Mouse (Mus musculus) frontal cortex, postnatal 10 days (tissue): ENCODE data around the gene Arhgap10.

ENCODE experiments used
- DNase-seq, 2 experiments: peaks; one replicate each; pipeline ENCODE4 v3.0.0; 2022; ENCODE audit warnings: low spot score in 2 of 2, mixed read lengths in 1 of 2

Gene Arhgap10

DNA sequence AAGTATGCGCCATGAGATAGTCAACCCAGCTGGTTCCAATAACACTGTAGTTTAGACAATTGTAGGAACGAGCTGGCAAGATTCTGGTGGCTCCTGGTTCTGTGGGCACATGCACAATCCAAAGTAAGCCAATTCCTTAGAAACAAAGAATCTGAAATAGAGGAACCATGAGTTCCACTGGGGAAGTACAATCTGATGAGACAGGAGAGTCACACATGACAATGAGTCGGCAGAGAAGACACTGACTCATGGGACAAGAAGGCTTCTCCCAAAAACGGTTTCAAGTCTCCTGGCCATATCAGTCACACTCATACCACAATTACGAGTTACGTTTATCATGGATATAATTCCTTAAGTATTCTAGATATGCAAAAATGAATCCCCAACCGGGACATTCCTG lies 75.3 kb downstream of the Arhgap10 start:
- DNase-seq = no peak

GRCm38 (mm10) chr8:77440913-77441312 lies 76.8 kb downstream of the Arhgap10 start:
- DNase-seq = no peak

GRCm38 (mm10) chr8:77440324-77440880 lies 77.4 kb downstream of the Arhgap10 start:
- no peak for DNase-seq

GRCm38 (mm10) chr8:77439670-77440069 lies 78.1 kb downstream of the Arhgap10 start:
- no peak for DNase-seq

- no peak for DNase-seq
These were observed 79.8 kb downstream of the Arhgap10 start for GRCm38 (mm10) chr8:77437807-77438493.

DNA sequence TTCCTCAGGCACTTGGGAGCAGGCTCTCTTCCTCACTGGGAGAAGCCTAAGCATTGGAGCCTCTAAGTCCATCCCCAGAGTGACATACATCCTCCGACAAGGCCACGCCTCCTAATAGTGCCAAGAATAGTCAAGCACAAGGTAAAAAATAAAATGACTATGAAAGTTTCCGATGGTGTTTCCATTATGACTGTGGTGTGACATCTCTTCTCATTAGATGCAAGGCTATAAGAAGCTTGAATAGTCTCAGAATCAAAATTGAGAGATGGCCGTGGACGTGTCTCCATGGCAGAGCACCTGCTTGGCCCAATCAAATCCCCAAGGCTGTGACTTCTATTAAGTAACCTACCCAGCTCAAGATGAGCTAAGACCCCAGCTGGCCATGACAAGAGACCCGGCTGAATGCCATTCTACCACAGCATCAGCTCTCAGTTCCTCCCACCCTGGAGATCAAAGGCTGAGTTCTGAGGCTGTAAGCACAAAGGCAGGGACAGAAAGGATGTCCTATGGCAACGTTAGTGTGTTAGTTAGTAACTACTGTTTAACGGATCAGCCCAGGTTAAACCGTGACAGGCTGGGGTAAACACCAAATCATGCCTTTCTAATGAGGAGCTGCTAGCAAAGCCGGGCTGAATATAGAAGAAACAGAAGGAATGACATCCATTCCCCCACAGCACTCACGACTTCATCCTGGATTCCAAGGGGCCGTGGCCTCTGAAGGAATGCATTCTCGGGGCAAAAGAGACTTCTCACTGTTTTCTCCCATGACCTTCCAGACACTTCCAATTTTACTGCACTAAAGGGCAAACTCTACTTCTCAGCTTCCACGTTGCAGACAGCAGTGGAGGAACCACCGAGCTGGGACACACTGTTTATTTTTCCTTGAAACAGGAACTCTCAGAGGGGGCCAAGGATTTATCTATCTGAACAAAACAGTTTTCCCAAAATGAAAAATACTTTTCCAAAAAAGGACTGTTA lies 81.5 kb downstream of the Arhgap10 start:
- no peak for DNase-seq

DNA sequence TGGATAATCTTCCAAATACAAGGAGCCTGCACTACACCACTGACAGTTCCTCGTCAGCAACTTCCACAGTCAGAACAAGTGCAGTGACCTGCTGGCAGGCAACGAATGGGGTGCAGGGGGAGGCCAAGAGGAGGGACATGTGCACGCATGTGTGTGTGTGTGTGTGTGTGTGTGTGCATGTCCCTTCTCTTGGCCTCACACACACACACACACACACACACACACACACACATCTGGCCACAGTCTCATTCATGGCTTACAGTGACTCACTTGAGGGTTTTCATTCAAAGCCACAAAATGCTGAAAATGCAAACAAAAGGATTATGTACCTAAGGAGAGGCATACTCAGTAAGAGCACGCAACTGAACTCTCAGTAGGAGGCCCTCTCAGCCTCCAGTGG lies 84.5 kb downstream of the Arhgap10 start:
- no peak for DNase-seq

- DNase-seq = no peak
These were observed 85.0 kb downstream of the Arhgap10 start for GRCm38 (mm10) chr8:77432726-77433125.

- DNase-seq = no peak
These were observed 89.3 kb downstream of the Arhgap10 start for GRCm38 (mm10) chr8:77428420-77428819.

GRCm38 (mm10) chr8:77428015-77428414 lies 89.7 kb downstream of the Arhgap10 start:
- DNase-seq = no peak

GRCm38 (mm10) chr8:77427438-77427837 lies 90.3 kb downstream of the Arhgap10 start:
- DNase-seq = no peak

- no peak for DNase-seq
These were observed 93.9 kb downstream of the Arhgap10 start for GRCm38 (mm10) chr8:77423850-77424249.

DNA sequence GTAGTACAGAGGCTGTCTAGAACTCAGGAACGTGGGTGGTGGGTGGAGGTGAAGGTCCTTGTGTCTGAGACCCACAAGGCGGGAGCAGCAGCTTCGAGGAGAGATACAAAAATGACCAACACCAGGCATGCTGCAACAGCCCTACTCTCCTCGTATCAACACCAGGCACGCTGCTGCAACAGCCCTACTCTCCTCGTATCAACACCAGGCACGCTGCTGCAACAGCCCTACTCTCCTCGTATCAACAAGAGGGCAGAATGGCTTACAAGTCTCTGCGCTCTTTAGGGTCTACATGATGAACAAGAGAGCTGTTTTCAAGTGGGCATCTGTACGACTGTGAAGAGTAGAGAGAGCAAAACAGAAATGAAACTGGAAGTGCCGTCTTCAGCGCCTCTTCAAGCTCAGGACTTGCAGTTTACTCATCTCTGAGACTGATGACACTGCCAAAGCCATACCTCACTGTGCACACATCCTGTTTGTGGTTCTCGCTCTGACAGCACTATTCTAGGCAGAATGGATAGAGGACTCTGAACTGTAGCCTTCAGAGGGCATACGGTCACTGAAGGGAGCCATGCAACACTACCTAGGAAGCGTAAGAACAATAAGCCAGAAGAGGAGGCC lies 95.0 kb downstream of the Arhgap10 start:
- no peak for DNase-seq

GRCm38 (mm10) chr8:77421596-77421995 lies 96.2 kb downstream of the Arhgap10 start:
- DNase-seq = no peak

DNA sequence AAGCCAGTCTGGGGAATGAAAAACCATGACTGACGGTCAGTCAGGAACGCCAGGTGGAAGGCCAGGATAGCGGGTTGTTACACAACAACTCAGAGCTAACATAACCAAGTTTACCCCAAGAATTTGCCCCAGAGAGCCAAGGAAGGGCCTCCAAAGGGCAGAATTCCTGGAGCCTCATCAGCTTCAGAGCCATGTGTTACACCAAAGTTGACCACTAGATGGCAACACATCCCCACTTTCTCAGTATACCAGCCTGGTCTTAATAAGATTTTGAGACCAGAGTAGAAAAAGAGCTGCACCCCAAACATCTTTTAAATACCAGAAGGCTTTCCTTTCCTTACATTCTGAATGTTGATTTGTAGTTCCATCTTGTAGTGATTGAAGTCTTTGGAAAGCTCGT lies 98.0 kb downstream of the Arhgap10 start:
- DNase-seq = peak in 1 of 2 experiments; percentile 68

- no peak for DNase-seq
These were observed 101.0 kb downstream of the Arhgap10 start for GRCm38 (mm10) chr8:77416738-77417137.

DNA sequence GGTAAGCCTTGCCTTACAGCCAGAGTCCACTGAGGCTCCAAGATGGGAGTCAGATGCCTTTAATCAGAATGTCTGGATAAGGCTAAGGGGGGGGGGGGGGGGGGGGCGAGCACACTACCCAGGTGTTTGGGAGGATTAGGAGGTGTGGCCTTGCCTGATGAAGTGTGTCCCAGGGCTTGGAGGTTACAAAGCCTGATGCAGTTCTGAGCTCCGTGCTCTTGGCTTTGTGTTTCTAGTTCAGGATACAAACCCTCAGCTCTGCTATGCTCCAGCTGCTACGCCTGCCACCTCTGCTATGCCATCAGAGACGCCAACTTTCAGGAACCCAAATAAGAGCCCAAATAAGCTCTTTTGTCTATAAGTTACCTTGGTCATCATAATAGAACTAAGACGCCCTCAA lies 101.7 kb downstream of the Arhgap10 start:
- DNase-seq = no peak

DNA sequence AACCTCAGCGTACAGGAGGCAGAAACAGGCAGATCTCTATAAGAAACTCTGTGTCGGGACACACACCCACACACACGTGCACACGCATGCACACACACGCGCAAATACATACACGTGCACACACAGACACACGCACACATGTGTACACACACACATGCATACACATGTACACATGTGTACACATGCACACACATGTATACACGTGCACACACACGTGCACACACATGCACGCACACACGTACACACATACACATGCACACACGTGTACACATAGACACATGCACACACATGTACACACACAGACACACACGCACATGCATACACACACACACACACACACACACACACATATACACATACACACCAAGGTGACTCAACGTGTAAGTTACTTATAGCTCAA lies 106.5 kb downstream of the Arhgap10 start:
- no peak for DNase-seq

- no peak for DNase-seq
These were observed 107.4 kb downstream of the Arhgap10 start for GRCm38 (mm10) chr8:77410394-77410793.

DNA sequence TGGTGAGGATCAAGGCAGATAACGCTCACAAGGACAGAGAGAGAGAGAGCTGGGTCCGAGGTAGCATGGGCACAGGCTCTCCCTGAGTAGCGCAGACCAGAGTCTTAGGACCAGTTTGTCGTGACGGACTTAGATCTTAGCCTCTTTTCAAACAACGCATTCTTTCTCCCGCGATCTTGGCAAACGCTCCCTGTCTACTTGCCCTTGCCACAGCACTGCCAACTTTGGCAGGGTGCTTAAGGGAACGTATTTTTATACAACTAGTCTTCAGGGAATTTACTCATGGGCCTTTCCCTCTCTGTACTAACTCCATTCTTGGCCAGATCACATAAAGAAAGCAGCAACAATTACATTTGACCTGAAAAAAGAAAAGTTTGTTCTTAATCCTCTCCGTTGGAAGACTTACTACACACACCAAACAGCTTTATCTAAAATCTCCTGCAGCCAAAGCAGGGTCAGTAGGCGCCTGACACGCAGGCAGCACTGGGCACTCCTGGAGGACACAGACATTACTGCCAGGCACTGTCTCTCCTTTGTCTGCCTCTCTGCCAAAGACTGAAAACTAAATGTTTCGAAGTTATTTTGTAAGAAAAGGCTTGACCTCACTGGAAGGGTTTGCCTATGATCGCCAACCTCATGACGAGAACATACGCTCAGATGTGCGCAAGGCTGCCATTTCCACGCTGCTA lies 109.1 kb downstream of the Arhgap10 start:
- DNase-seq = no peak

GRCm38 (mm10) chr8:77406846-77407245 lies 110.9 kb downstream of the Arhgap10 start:
- no peak for DNase-seq
